Mouse (Mus musculus) testis, adult 2 months (tissue): ENCODE measurements at regions not wholly inside any gene's neighbourhood (a gene's known extent, or its start where the extent isn't known, plus 50 kb on each side); places are given as distances from the start of the nearest gene placed in this dataset.

Experiments
- H3K27ac ChIP-seq: fragments of 200-500 bp; 2 replicates; pipeline ENCODE4 v1.5.1; 2012; ENCODE audit warnings: low read depth, low read length; ENCODE audit not compliant: control insufficient read depth, insufficient read depth
- H3K27me3 ChIP-seq: fragments of 200-500 bp; 2 replicates; pipeline ENCODE4 v1.6.1; 2012; ENCODE audit warnings: mild to moderate bottlenecking, low read length, moderate library complexity; ENCODE audit not compliant: control insufficient read depth, insufficient read depth
- H3K36me3 ChIP-seq: fragments of 200-500 bp; 2 replicates; pipeline ENCODE4 v1.6.1; 2012; ENCODE audit warnings: mild to moderate bottlenecking, low read length; ENCODE audit not compliant: control insufficient read depth, insufficient read depth
- H3K4me1 ChIP-seq: fragments of 200-500 bp; 2 replicates; pipeline ENCODE4 v1.6.1; 2012; ENCODE audit warnings: low read length; ENCODE audit not compliant: control insufficient read depth, insufficient read depth
- H3K4me3 ChIP-seq: fragments of 200-500 bp; 2 replicates; pipeline ENCODE4 v1.5.1; 2012; ENCODE audit warnings: low read depth, mild to moderate bottlenecking, low read length, moderate library complexity, mixed read lengths; ENCODE audit not compliant: control insufficient read depth
- CTCF ChIP-seq: fragments of 200-500 bp; IDR thresholded peaks from 2 replicates; pipeline ENCODE4 v1.5.1; 2012; ENCODE audit warnings: low read depth, mild to moderate bottlenecking, inconsistent platforms, low read length, moderate library complexity; ENCODE audit not compliant: control insufficient read depth, insufficient read depth, insufficient replicate concordance
- POLR2A ChIP-seq: fragments of 200-500 bp; IDR thresholded peaks from 2 replicates; pipeline ENCODE4 v1.6.1; 2012; ENCODE audit warnings: low read depth, mild to moderate bottlenecking, inconsistent platforms, low read length, moderate library complexity; ENCODE audit not compliant: control insufficient read depth

- TF ChIP-seq CTCF (no peak), POLR2A (no peak)
- no peak overlapping the region for H3K4me3 ChIP-seq
- no peaks in the 10 kb centered on the region for H3K27me3 ChIP-seq
- no peak overlapping the region for H3K27ac ChIP-seq
- peaks cover 2% of the 10 kb centered on the region for H3K4me1 ChIP-seq
- H3K36me3 ChIP-seq: no peaks in the 10 kb centered on the region
Observed at GRCm38 (mm10) chr17:9962893-9963436, 293.4 kb upstream of the Pabpc6 start.

- H3K27me3 ChIP-seq: no peaks in the 10 kb centered on the region
- peaks cover 2% of the 10 kb centered on the region for H3K4me1 ChIP-seq
- H3K4me3 ChIP-seq: no peak overlapping the region
- no peak for TF ChIP-seq POLR2A
- no peak for TF ChIP-seq CTCF
- H3K36me3 ChIP-seq: no peaks in the 10 kb centered on the region
- no peak overlapping the region for H3K27ac ChIP-seq
Observed at GRCm38 (mm10) chr17:9948985-9949667, 279.6 kb upstream of the Pabpc6 start.

- Histone ChIP-seq H3K27me3 (no peaks in the 10 kb centered on the region), H3K4me3 (no peak overlapping the region), H3K4me1 (peaks cover 2% of the 10 kb centered on the region), H3K36me3 (no peaks in the 10 kb centered on the region), H3K27ac (no peak overlapping the region)
- no peak for TF ChIP-seq CTCF
Observed at GRCm38 (mm10) chr17:9947609-9948008, 278.1 kb upstream of the Pabpc6 start.

- TF ChIP-seq POLR2A (no peak), CTCF (peak; percentile 69; the same call in 1 of the 2 replicates)
- Histone ChIP-seq H3K4me1 (peaks cover 2% of the 10 kb centered on the region), H3K27me3 (no peaks in the 10 kb centered on the region), H3K36me3 (no peaks in the 10 kb centered on the region), H3K27ac (no peak overlapping the region), H3K4me3 (no peak overlapping the region)
Observed at GRCm38 (mm10) chr17:9944513-9944912, 275.0 kb upstream of the Pabpc6 start.

- TF ChIP-seq POLR2A (no peak), CTCF (no peak)
- Histone ChIP-seq H3K4me3 (no peak overlapping the region), H3K27me3 (no peaks in the 10 kb centered on the region), H3K36me3 (no peaks in the 10 kb centered on the region), H3K4me1 (peaks cover 2% of the 10 kb centered on the region), H3K27ac (no peak overlapping the region)
Observed at GRCm38 (mm10) chr17:9942171-9942570, 272.7 kb upstream of the Pabpc6 start.

- TF ChIP-seq CTCF (no peak), POLR2A (no peak)
- Histone ChIP-seq H3K27me3 (no peaks in the 10 kb centered on the region), H3K36me3 (no peaks in the 10 kb centered on the region), H3K4me1 (no peaks in the 10 kb centered on the region), H3K4me3 (no peak overlapping the region), H3K27ac (no peak overlapping the region)
Observed at GRCm38 (mm10) chr17:9939576-9939975, 270.1 kb upstream of the Pabpc6 start.

- TF ChIP-seq CTCF (no peak), POLR2A (no peak)
- no peak overlapping the region for H3K4me3 ChIP-seq
- H3K27ac ChIP-seq: no peak overlapping the region
- H3K36me3 ChIP-seq: no peaks in the 10 kb centered on the region
- H3K27me3 ChIP-seq: no peaks in the 10 kb centered on the region
- no peaks in the 10 kb centered on the region for H3K4me1 ChIP-seq
Observed at GRCm38 (mm10) chr17:9938426-9938825, 268.9 kb upstream of the Pabpc6 start.
